Mouse (Mus musculus) lung, embryonic 14.5 days (tissue): ENCODE results near the gene Tssk2. TPM values are rescaled to one million over a fixed set of nuclear protein-coding genes. Genes with fewer than 3 reads are reported as not detected.
A peak's percentile ranks its signal among the peaks of the same experiment; 100 is the strongest.

Experiments
- ATAC-seq: fragments of 200-750 bp; cut with Nextera tagmentation; 2 replicates; pipeline ENCODE4 v1.8.0; 2017; ENCODE audit warnings: mild to moderate bottlenecking, moderate TSS enrichment, moderate library complexity; ENCODE audit not compliant: insufficient read depth
- DNase-seq: peaks from one replicate; pipeline ENCODE4 v3.0.0-alpha.2; 2015
- H3K27ac ChIP-seq: fragments of 300-500 bp; sonication (generic); 2 replicates; pipeline ENCODE4 v1.5.1; 2014; ENCODE audit warnings: low read depth, mild to moderate bottlenecking, moderate library complexity
- H3K27me3 ChIP-seq: fragments of 300-500 bp; sonication (generic); 2 replicates; pipeline ENCODE4 v1.6.1; 2014; ENCODE audit warnings: low read length, control low read depth; ENCODE audit not compliant: insufficient read depth
- H3K36me3 ChIP-seq: fragments of 300-500 bp; sonication (generic); 2 replicates; pipeline ENCODE4 v1.6.1; 2014; ENCODE audit warnings: control low read depth; ENCODE audit not compliant: insufficient read depth
- H3K4me1 ChIP-seq: fragments of 300-500 bp; sonication (generic); 2 replicates; pipeline ENCODE4 v1.6.1; 2014; ENCODE audit warnings: antibody characterized with exemption, control low read depth; ENCODE audit not compliant: insufficient read depth
- H3K4me2 ChIP-seq: fragments of 300-500 bp; sonication (generic); 2 replicates; pipeline ENCODE4 v1.6.1; 2014; ENCODE audit warnings: mild to moderate bottlenecking
- H3K4me3 ChIP-seq: fragments of 300-500 bp; sonication (generic); 2 replicates; pipeline ENCODE4 v1.5.1; 2014; ENCODE audit warnings: low read depth, low read length
- H3K9ac ChIP-seq: fragments of 300-500 bp; sonication (generic); 2 replicates; pipeline ENCODE4 v1.6.1; 2014
- H3K9me3 ChIP-seq: fragments of 300-500 bp; sonication (generic); 2 replicates; pipeline ENCODE4 v1.6.1; 2016; ENCODE audit warnings: low read depth, low read length, control low read depth
- CTCF ChIP-seq: IDR thresholded peaks from 2 replicates; pipeline ENCODE4 v1.5.1; 2016; ENCODE audit warnings: antibody characterized with exemption, low read depth
- WGBS: fragments of 180-500 bp; shearing (Covaris S2); extraction: QIAGEN DNeasy Blood & Tissue Kit; methylation state at CpG from one replicate; pipeline ENCODE4 v1.1.7; 2014; 5-methylcytosine and 5-hydroxymethylcytosine counted together
- polyA plus RNA-seq: library from polyadenylated mRNA; unstranded; fragments of >200 nt; fragmentation: Nextera tagmentation; extraction: Ambion mirVana; gene quantifications from 2 replicates; pipeline ENCODE4 v1.2.1, GENCODE M21; 2014

Tssk2 gene
- polyA plus RNA-seq, 1 experiment from 2014 or later, result not detected

DNA sequence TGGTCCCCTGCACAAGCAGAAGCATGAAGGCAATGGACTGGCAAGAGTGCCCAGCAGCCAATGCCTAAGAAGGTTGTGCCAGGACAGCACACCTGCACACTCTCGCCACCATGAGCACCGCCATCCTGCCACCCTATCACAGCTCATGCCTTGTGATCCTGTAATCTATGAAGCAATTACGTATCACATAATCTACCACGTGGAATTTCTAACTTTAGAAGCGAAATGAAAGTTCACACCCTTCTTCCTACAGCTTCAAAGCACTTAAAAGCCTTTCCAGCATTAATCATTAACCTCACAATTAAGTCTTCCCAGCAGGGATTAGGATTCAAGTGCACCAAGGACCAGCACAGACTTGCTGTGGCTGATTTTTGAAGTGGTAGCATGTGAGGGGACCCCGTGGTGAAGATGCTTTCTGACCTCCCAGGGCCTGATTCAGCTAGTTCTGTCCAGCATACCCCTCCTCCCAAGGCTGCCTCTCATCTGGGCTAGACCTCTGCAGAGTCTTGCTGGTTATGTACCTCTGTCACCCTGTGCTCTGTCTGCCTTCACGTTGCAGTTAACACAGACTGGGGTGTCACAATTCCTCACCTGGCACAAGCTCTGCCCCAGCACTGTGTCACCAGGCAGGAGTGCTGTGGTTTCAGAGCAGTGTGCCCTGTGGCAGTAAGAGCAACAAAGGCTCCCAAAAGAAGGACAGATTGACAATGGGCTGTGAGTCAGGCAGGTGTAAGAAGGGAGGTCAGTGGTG, 46.8 kb downstream of the Tssk2 start:
- H3K4me3 ChIP-seq, result no peak overlapping the region
- TF ChIP-seq CTCF, result no peak
- no peaks in the 10 kb centered on the region for H3K36me3 ChIP-seq
- H3K4me2 ChIP-seq, result no peak overlapping the region
- no peaks in the 10 kb centered on the region for H3K27me3 ChIP-seq
- ATAC-seq, result peak; percentile 52; the same call in 1 of the 2 replicates
- H3K9me3 ChIP-seq, result no peaks in the 10 kb centered on the region
- H3K27ac ChIP-seq, result no peak overlapping the region
- DNase-seq, result peak; percentile 32
- H3K9ac ChIP-seq, result no peak overlapping the region
- 32% methylated on average over 7 of the region's 7 CpGs for WGBS
- no peaks in the 10 kb centered on the region for H3K4me1 ChIP-seq

DNA sequence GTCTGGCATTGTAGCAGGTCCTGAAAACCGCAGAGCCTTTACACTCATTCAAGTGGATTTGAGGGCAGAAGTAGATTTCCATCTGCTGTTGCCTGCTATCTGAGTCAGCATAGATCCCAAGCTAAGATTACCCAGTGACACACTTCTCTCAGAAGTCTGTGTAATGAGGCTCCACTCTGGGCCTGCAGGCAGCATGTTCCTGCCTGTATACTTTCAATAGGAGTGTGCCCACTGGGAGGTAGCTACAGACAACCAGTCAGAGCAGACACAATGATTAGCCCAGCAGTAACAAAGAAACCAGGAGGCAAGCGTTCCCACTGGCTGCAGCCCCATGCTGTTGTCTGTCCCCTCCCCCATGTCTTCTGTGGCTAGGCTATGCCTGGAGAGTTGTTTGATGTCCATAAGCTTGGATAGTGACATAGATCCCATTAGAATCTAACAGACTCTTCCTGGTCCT, 51.0 kb downstream of the Tssk2 start:
- Histone ChIP-seq H3K4me3 (no peak overlapping the region), H3K36me3 (no peaks in the 10 kb centered on the region), H3K9me3 (no peaks in the 10 kb centered on the region), H3K27me3 (no peaks in the 10 kb centered on the region), H3K9ac (no peak overlapping the region), H3K4me1 (no peaks in the 10 kb centered on the region), H3K4me2 (no peak overlapping the region), H3K27ac (no peak overlapping the region)
- TF ChIP-seq CTCF, result no peak
- DNase-seq (no peak), ATAC-seq (no peak)
- WGBS, result 33% methylated on average over 2 of the region's 2 CpGs

Other genes with a start within 250 kb of the Tssk2 start
- gene Med15, start 165.7 kb upstream of the Tssk2 start, polyA plus RNA-seq, result 40.8 and 46.0 TPM in 2 replicates
- gene Klhl22, start 139.0 kb upstream of the Tssk2 start, polyA plus RNA-seq, result 67.0 and 70.7 TPM in 2 replicates
- gene Scarf2, start 101.4 kb upstream of the Tssk2 start, polyA plus RNA-seq, result 32.7 and 36.3 TPM in 2 replicates
- 0.18 TPM in 1 of 2 replicates, not detected in the other for gene B830017H08Rik, start 65.5 kb upstream of the Tssk2 start, polyA plus RNA-seq
- 2.6 and 2.7 TPM in 2 replicates for gene Car15, start 60.3 kb upstream of the Tssk2 start, polyA plus RNA-seq
- gene Gm20518, start 7.0 kb upstream of the Tssk2 start, polyA plus RNA-seq, result 0.29 and 0.55 TPM in 2 replicates
- 0.07 and 0.09 TPM in 2 replicates for gene Tssk1, start 4.4 kb upstream of the Tssk2 start, polyA plus RNA-seq
- 94.6 and 105 TPM in 2 replicates for gene Dgcr2, start 75 bp upstream of the Tssk2 start, polyA plus RNA-seq
- gene Ess2, start 12.7 kb downstream of the Tssk2 start, polyA plus RNA-seq, result 32.5 and 37.3 TPM in 2 replicates
- 0.21 TPM in 1 of 2 replicates, not detected in the other for gene Gsc2, start 16.4 kb downstream of the Tssk2 start, polyA plus RNA-seq
- 59.0 and 66.6 TPM in 2 replicates for gene Slc25a1, start 29.6 kb downstream of the Tssk2 start, polyA plus RNA-seq
- gene Vpreb2, start 81.8 kb downstream of the Tssk2 start, polyA plus RNA-seq, result not detected in 2 replicates
- gene Dgcr6, start 154.2 kb downstream of the Tssk2 start, polyA plus RNA-seq, result 93.8 and 97.3 TPM in 2 replicates
- 14.8 and 17.5 TPM in 2 replicates for gene Prodh, start 191.6 kb downstream of the Tssk2 start, polyA plus RNA-seq
- gene Rtn4r, start 229.0 kb downstream of the Tssk2 start, polyA plus RNA-seq, result 1.3 and 1.7 TPM in 2 replicates